Mouse (Mus musculus) ES-E14 (cell line): Measurements from ENCODE around the gene Aifm3.

ENCODE experiments used
- MAFK ChIP-seq: IDR thresholded peaks from 2 replicates; pipeline ENCODE4 v1.6.1; 2014; ENCODE audit warnings: mild to moderate bottlenecking, low read depth, low read length, inconsistent platforms; ENCODE audit not compliant: insufficient read depth
- ZNF384 ChIP-seq: IDR thresholded peaks from 2 replicates; pipeline ENCODE4 v1.6.1; 2012; ENCODE audit warnings: low read depth, low read length, inconsistent platforms

DNA sequence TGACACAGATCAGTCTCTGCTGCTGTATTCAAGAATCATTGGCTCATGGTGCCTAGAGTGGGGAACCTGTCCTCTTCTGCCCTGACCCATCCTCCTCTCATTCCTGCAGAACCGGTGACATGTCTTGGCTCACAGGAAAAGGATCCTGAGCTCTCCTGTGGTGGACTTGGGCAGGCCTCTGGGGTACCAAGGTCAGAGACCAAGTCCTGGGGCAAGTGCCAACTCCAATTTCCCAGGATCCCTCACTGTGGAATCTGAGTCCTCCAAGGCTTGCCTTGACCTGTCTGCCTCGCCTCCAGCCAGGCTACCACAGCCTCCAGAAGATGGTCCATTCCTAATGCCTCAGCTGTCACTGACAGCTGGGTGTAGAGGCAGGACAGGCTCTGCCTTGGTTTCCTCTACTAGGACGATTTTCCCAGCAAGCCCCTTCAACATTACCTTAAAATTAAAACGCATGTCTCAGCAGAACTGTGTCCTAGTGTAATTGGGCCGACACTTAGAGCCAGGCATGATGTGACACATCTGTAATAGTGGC lies 17.7 kb downstream of the Aifm3 start:
- TF ChIP-seq MAFK (no peak), ZNF384 (no peak)
